Mouse (Mus musculus) kidney, embryonic 15.5 days (tissue): ENCODE measurements at regions not wholly inside any gene's neighbourhood (a gene's known extent, or its start where the extent isn't known, plus 50 kb on each side); places are given as distances from the start of the nearest gene placed in this dataset.

Experiments
- ATAC-seq: fragments of 200-750 bp; cut with Nextera tagmentation; replicated peaks from 2 replicates; pipeline ENCODE4 v1.8.0; 2017; ENCODE audit warnings: moderate TSS enrichment; ENCODE audit not compliant: low FRiP score
- H3K27ac ChIP-seq: fragments of 300-500 bp; sonication (generic); 2 replicates; pipeline ENCODE4 v1.5.1; 2015; ENCODE audit warnings: mild to moderate bottlenecking, inconsistent platforms
- H3K27me3 ChIP-seq: fragments of 300-500 bp; sonication (generic); 2 replicates; pipeline ENCODE4 v1.6.1; 2015; ENCODE audit warnings: inconsistent platforms
- H3K36me3 ChIP-seq: fragments of 300-500 bp; sonication (generic); 2 replicates; pipeline ENCODE4 v1.6.1; 2015; ENCODE audit warnings: inconsistent platforms
- H3K4me1 ChIP-seq: fragments of 300-500 bp; sonication (generic); 2 replicates; pipeline ENCODE4 v1.6.1; 2015; ENCODE audit warnings: inconsistent platforms
- H3K4me2 ChIP-seq: fragments of 300-500 bp; sonication (generic); 2 replicates; pipeline ENCODE4 v1.6.1; 2015; ENCODE audit warnings: moderate library complexity, mild to moderate bottlenecking, inconsistent platforms
- H3K4me3 ChIP-seq: fragments of 300-500 bp; sonication (generic); replicated peaks from 2 replicates; pipeline ENCODE4 v1.5.1; 2015; ENCODE audit warnings: mild to moderate bottlenecking, inconsistent platforms
- H3K9ac ChIP-seq: fragments of 300-500 bp; sonication (generic); 2 replicates; pipeline ENCODE4 v1.6.1; 2015; ENCODE audit warnings: mild to moderate bottlenecking, inconsistent platforms
- H3K9me3 ChIP-seq: fragments of 300-500 bp; sonication (generic); replicated peaks from 2 replicates; pipeline ENCODE4 v1.6.1; 2016; ENCODE audit warnings: inconsistent platforms
- WGBS: fragments of 180-500 bp; shearing (Covaris S2); methylation state at CpG from one replicate; pipeline ENCODE4 v1.1.7; 2015; ENCODE audit warnings: mixed read lengths; 5-methylcytosine and 5-hydroxymethylcytosine counted together

GRCm38 (mm10) chr2:137898425-137898824 is 357.9 kb upstream of the Btbd3 start:
- H3K4me3 ChIP-seq = no peak overlapping the region
- no peak for ATAC-seq

DNA sequence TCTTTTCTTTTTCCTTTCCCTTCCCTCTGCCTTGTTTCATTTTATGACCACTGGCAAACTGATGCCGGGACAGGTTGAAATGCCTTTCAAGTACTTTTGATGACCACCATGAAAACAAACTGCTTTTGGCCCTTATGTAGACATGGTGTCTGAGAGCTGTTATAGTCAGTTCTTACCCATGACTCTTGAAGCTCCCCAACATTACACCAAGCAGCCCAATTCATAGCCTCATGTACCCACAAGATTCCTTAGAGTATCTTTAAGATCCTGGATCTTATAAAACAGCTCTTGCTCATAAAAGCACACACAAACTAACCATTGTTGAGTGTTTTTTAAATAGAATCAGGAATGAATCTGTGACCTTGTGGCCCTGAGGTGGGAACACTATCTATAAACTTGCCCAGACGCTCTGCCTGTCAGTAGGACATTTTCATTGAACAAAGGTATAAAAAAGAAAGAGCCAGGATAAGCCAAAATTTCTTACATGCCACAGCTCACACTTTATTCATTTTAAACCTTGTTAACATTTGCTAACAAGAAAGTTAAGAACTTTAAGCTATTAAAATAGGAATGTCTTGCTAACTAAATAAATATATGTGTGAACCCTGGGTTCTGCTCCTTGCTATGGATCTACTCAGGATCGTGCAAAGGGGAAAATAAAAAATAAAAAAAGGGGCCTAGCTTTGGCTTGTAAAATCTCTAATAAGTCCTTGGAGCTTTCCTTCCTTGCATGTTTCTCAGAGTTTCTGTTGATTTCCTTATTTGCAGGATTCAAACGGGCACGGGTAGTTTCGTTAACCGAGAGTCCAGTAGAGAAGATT is 375.9 kb upstream of the Btbd3 start:
- Histone ChIP-seq H3K4me2 (no peak overlapping the region), H3K27me3 (no peaks in the 10 kb centered on the region), H3K4me1 (no peaks in the 10 kb centered on the region), H3K36me3 (no peaks in the 10 kb centered on the region), H3K4me3 (no peak overlapping the region), H3K27ac (no peak overlapping the region), H3K9me3 (no peaks in the 10 kb centered on the region), H3K9ac (no peak overlapping the region)
- no peak for ATAC-seq
- WGBS = 76% methylated on average over 7 of the region's 7 CpGs

More at GRCm38 (mm10) chr2:137898425-137898824, 357.9 kb upstream of the Btbd3 start:
- no peak overlapping the region for H3K27ac ChIP-seq
- no peak overlapping the region for H3K9ac ChIP-seq
- H3K9me3 ChIP-seq = no peaks in the 10 kb centered on the region
- H3K36me3 ChIP-seq = no peaks in the 10 kb centered on the region
- H3K27me3 ChIP-seq = no peaks in the 10 kb centered on the region
- no peak overlapping the region for H3K4me2 ChIP-seq
- no peaks in the 10 kb centered on the region for H3K4me1 ChIP-seq

DNA sequence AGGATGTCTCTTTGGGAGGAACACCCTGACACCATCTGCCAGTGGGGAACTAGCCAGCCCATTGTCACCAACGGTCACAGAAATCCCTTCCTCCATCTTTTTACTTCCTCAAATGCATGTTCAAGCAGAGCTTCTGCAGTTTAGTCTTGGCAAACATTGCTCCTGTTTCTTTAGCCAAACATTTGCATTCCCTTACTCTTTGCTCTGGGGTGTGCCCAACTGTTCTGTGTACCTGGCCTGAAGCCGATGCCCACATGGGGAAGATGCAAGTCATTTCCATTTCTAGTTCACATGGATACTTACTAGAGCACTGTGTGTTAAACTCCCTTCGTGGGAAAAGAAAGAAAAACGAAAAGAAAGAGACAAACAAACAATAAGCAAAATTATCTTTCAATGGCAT is 386.7 kb upstream of the Btbd3 start:
- 83% methylated on average over 4 of the region's 4 CpGs for whole genome bisulfite sequencing
- Histone ChIP-seq H3K27ac (no peak overlapping the region), H3K36me3 (no peaks in the 10 kb centered on the region), H3K27me3 (no peaks in the 10 kb centered on the region), H3K4me2 (no peak overlapping the region), H3K9me3 (no peaks in the 10 kb centered on the region), H3K9ac (no peak overlapping the region), H3K4me3 (no peak overlapping the region), H3K4me1 (no peaks in the 10 kb centered on the region)
- no peak for ATAC-seq

GRCm38 (mm10) chr2:137854494-137854893 is 401.9 kb upstream of the Btbd3 start:
- Histone ChIP-seq H3K4me2 (no peak overlapping the region), H3K4me1 (peaks cover 3% of the 10 kb centered on the region; the same call in 1 of the 2 replicates), H3K27ac (no peak overlapping the region), H3K4me3 (no peak overlapping the region), H3K9ac (no peak overlapping the region), H3K9me3 (no peaks in the 10 kb centered on the region), H3K36me3 (no peaks in the 10 kb centered on the region), H3K27me3 (no peaks in the 10 kb centered on the region)
- no peak for ATAC-seq
- 69% methylated on average over 4 of the region's 4 CpGs for WGBS

GRCm38 (mm10) chr2:137853399-137854259 is 402.7 kb upstream of the Btbd3 start:
- no peaks in the 10 kb centered on the region for H3K9me3 ChIP-seq
- peaks cover 3% of the 10 kb centered on the region; the same call in 1 of the 2 replicates for H3K4me1 ChIP-seq
- no peaks in the 10 kb centered on the region for H3K27me3 ChIP-seq
- no peak overlapping the region for H3K4me2 ChIP-seq
- WGBS = 29% methylated on average over 10 of the region's 10 CpGs
- H3K9ac ChIP-seq = no peak overlapping the region
- H3K36me3 ChIP-seq = no peaks in the 10 kb centered on the region
- H3K4me3 ChIP-seq = no peak overlapping the region
- no peak overlapping the region for H3K27ac ChIP-seq
- ATAC-seq = peak; percentile 54; the same call in 1 of the 2 replicates

DNA sequence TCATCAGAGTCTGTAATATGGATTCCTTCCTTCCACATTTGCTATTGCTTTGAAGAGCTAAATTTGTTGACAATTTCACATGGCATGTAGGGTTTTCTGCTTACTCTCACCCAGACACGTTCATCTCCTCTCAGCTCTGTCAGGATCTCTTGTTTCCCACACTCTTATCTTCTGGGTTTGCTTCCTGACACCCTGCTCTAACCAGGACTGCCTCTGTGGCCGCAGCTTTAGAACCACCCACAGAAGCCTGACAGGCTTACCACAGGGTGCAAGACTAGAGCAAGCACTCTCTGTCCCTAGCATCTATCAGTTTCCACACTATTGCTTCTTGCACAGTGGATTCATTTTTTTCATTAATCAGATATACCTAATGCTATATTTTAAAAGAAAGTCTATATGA is 408.5 kb upstream of the Btbd3 start:
- Histone ChIP-seq H3K36me3 (no peaks in the 10 kb centered on the region), H3K9me3 (no peaks in the 10 kb centered on the region), H3K27me3 (no peaks in the 10 kb centered on the region), H3K9ac (no peak overlapping the region), H3K4me2 (no peak overlapping the region), H3K4me3 (no peak overlapping the region), H3K4me1 (no peaks in the 10 kb centered on the region), H3K27ac (no peak overlapping the region)
- no peak for ATAC-seq
- 52% methylated on average over 2 of the region's 2 CpGs for WGBS

DNA sequence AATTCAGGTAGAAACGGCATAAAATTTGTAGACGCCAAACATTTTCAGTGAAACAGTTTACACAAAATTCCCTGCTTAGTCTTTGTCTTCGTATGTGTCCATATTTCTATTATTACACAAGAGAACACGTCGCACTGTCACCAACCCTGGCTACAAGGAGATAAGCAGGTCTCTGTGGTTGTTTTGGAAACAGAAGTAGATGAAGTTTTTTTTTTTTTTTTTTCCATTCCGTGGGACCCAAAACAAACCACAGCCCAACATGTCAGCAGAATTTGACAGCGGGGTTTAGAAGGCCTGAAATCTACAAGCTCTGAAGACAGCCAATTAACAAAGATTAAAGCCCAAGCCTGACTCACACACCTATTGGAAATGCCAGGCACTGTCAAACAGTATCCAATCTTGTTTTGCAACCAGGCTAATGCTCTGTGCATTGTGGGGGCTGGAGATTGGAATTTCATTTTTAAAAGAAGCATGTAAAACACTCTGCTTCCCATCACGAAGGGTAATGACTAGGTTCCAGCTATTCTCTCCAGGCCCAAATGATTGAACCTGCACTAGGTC is 428.5 kb upstream of the Btbd3 start:
- H3K27ac ChIP-seq = no peak overlapping the region
- H3K9ac ChIP-seq = no peak overlapping the region
- no peak for ATAC-seq
- H3K4me3 ChIP-seq = no peak overlapping the region
- no peaks in the 10 kb centered on the region for H3K27me3 ChIP-seq
- no peaks in the 10 kb centered on the region for H3K36me3 ChIP-seq
- 80% methylated on average over 8 of the region's 8 CpGs for WGBS
- H3K9me3 ChIP-seq = no peaks in the 10 kb centered on the region
- H3K4me2 ChIP-seq = no peak overlapping the region
- H3K4me1 ChIP-seq = no peaks in the 10 kb centered on the region

GRCm38 (mm10) chr2:137821344-137821916 is 434.9 kb upstream of the Btbd3 start:
- no peak overlapping the region for H3K27ac ChIP-seq
- H3K4me3 ChIP-seq = no peak overlapping the region
- no peak overlapping the region for H3K4me2 ChIP-seq
- H3K27me3 ChIP-seq = no peaks in the 10 kb centered on the region
- 84% methylated on average over 5 of the region's 5 CpGs for WGBS
- H3K9ac ChIP-seq = no peak overlapping the region
- H3K36me3 ChIP-seq = no peaks in the 10 kb centered on the region
- no peaks in the 10 kb centered on the region for H3K4me1 ChIP-seq
- no peaks in the 10 kb centered on the region for H3K9me3 ChIP-seq
- ATAC-seq = no peak

- Histone ChIP-seq H3K4me3 (no peak overlapping the region), H3K27ac (no peak overlapping the region), H3K27me3 (no peaks in the 10 kb centered on the region), H3K36me3 (no peaks in the 10 kb centered on the region), H3K4me1 (no peaks in the 10 kb centered on the region), H3K9ac (no peak overlapping the region), H3K4me2 (no peak overlapping the region), H3K9me3 (no peaks in the 10 kb centered on the region)
- ATAC-seq = no peak
- WGBS = 91% methylated on average over 1 of the region's 1 CpGs
Observed at GRCm38 (mm10) chr2:137814945-137815344, 441.4 kb upstream of the Btbd3 start.

- Histone ChIP-seq H3K4me3 (no peak overlapping the region), H3K4me2 (no peak overlapping the region), H3K9ac (no peak overlapping the region), H3K36me3 (no peaks in the 10 kb centered on the region), H3K27ac (no peak overlapping the region), H3K9me3 (no peaks in the 10 kb centered on the region), H3K27me3 (no peaks in the 10 kb centered on the region), H3K4me1 (no peaks in the 10 kb centered on the region)
- ATAC-seq = no peak
- WGBS = 88% methylated on average over 13 of the region's 13 CpGs
Observed at GRCm38 (mm10) chr2:137808401-137809230, 447.7 kb upstream of the Btbd3 start.

GRCm38 (mm10) chr2:137807594-137808295 is 448.6 kb upstream of the Btbd3 start:
- no peak for ATAC-seq
- Histone ChIP-seq H3K27me3 (no peaks in the 10 kb centered on the region), H3K36me3 (no peaks in the 10 kb centered on the region), H3K4me3 (no peak overlapping the region), H3K27ac (no peak overlapping the region), H3K9me3 (no peaks in the 10 kb centered on the region), H3K4me2 (no peak overlapping the region), H3K9ac (no peak overlapping the region), H3K4me1 (no peaks in the 10 kb centered on the region)
- WGBS = 78% methylated on average over 5 of the region's 5 CpGs
